Mouse (Mus musculus) embryonic facial prominence, embryonic 15.5 days (tissue): ENCODE measurements around the gene Ndufs2. TPM values are rescaled to one million over a fixed set of nuclear protein-coding genes. Genes with fewer than 3 reads are reported as not detected.

Experiments
- ATAC-seq: fragments of 200-750 bp; cut with Nextera tagmentation; 2 replicates; pipeline ENCODE4 v1.8.0; 2017; ENCODE audit warnings: low read depth, moderate TSS enrichment; ENCODE audit not compliant: insufficient number of reproducible peaks, low FRiP score, low TSS enrichment
- H3K27ac ChIP-seq: fragments of 300-500 bp; sonication (generic); replicated peaks from 2 replicates; pipeline ENCODE4 v1.5.1; 2015; ENCODE audit warnings: mild to moderate bottlenecking, inconsistent platforms
- H3K27me3 ChIP-seq: fragments of 300-500 bp; sonication (generic); 2 replicates; pipeline ENCODE4 v1.6.1; 2015; ENCODE audit warnings: inconsistent platforms
- H3K36me3 ChIP-seq: fragments of 300-500 bp; sonication (generic); 2 replicates; pipeline ENCODE4 v1.6.1; 2015; ENCODE audit warnings: mild to moderate bottlenecking, inconsistent platforms
- H3K4me1 ChIP-seq: fragments of 300-500 bp; sonication (generic); 2 replicates; pipeline ENCODE4 v1.6.1; 2015; ENCODE audit warnings: inconsistent platforms
- H3K4me2 ChIP-seq: fragments of 300-500 bp; sonication (generic); replicated peaks from 2 replicates; pipeline ENCODE4 v1.6.1; 2015; ENCODE audit warnings: mild to moderate bottlenecking, inconsistent platforms
- H3K4me3 ChIP-seq: fragments of 300-500 bp; sonication (generic); replicated peaks from 2 replicates; pipeline ENCODE4 v1.5.1; 2015; ENCODE audit warnings: mild to moderate bottlenecking, inconsistent platforms
- H3K9ac ChIP-seq: fragments of 300-500 bp; sonication (generic); 2 replicates; pipeline ENCODE4 v1.6.1; 2015; ENCODE audit warnings: inconsistent platforms
- H3K9me3 ChIP-seq: fragments of 300-500 bp; sonication (generic); replicated peaks from 2 replicates; pipeline ENCODE4 v1.6.1; 2016; ENCODE audit warnings: inconsistent platforms
- whole genome bisulfite sequencing: fragments of 180-500 bp; shearing (Covaris S2); methylation state at CpG from one replicate; pipeline ENCODE4 v1.1.7; 2015; 5-methylcytosine and 5-hydroxymethylcytosine counted together
- polyA plus RNA-seq: library from polyadenylated mRNA; unstranded; fragments of >200 nt; fragmentation: Nextera tagmentation; extraction: Ambion mirVana; gene quantifications from 2 replicates; pipeline ENCODE4 v1.2.1, GENCODE M21; 2015

Ndufs2 gene
- polyA plus RNA-seq, 1 experiment from 2014 or later: 217 TPM

DNA sequence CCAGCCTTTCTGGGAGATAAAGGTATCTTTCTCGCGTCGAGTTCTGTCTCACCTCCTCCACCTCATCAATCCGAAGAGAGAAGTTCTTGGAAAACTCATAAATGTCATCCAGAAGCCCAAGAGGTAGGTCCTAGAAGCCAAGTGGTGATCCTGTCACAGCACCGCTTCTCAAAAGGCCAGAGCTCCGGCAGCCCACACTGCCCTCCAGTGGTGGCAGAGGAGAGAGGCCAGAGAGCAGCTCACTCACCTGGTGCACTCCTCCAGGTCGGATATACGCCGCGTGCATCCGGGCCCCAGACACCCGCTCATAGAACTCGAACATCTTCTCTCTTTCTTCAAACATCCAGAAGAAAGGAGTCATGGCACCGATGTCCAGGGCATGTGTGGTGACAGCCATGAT lies 12.7 kb downstream of the Ndufs2 start:
- Histone ChIP-seq H3K27ac (no peak overlapping the region), H3K4me1 (no peaks in the 10 kb centered on the region), H3K9ac (no peak overlapping the region), H3K4me2 (no peak overlapping the region), H3K4me3 (no peak overlapping the region), H3K27me3 (no peaks in the 10 kb centered on the region), H3K36me3 (peaks cover 95% of the 10 kb centered on the region), H3K9me3 (no peaks in the 10 kb centered on the region)
- no peak for ATAC-seq
- 68% methylated on average over 14 of the region's 14 CpGs for WGBS

DNA sequence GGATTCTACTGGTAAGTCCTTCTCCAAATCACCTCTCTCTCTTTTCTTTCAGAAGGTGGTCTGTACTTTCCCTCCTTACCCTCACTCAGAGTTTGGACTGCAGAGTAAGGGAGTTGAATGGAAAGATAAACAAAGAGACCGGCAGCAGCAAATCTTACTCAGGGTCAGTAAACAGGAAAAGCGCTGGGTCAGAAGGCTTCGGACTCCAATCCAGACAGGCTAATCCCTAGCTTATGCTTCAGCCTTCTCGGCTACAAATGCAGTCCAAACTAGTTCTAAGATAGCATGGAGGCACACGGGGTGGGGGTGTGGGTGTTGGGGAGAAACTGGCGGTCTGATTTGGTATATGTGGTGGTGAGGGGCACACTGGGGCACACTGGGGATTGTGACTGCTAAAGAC lies 13.8 kb downstream of the Ndufs2 start:
- Histone ChIP-seq H3K4me1 (no peaks in the 10 kb centered on the region), H3K9ac (no peak overlapping the region), H3K4me3 (no peak overlapping the region), H3K27ac (no peak overlapping the region), H3K9me3 (no peaks in the 10 kb centered on the region), H3K4me2 (no peak overlapping the region), H3K27me3 (no peaks in the 10 kb centered on the region), H3K36me3 (peaks cover 89% of the 10 kb centered on the region)
- ATAC-seq: no peak
- WGBS: 91% methylated on average over 6 of the region's 6 CpGs

DNA sequence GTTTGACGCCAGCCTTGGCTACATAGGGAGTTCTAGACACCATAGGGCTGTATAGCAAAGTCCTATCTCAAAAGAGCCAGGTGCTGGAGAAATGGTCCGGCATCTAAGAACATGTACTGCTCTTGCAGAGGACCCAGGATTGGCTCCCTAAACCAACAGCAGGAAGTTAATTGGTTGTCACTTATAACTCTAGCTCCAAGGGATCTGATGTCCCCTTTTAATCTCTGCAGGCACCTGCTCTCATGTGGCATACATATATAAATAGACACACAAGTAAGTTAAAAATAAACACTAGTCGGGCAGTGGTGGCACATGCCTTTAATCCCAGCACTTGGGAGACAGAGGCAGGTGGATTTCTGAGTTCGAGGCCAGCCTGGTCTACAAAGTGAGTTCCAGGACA lies 15.4 kb downstream of the Ndufs2 start:
- no peak overlapping the region for H3K9ac ChIP-seq
- ATAC-seq: no peak
- no peaks in the 10 kb centered on the region for H3K9me3 ChIP-seq
- no peak overlapping the region for H3K27ac ChIP-seq
- H3K4me1 ChIP-seq: peaks cover under 1% of the 10 kb centered on the region; the same call in 1 of the 2 replicates
- 80% methylated on average over 4 of the region's 4 CpGs for WGBS
- no peak overlapping the region for H3K4me2 ChIP-seq
- peaks cover 73% of the 10 kb centered on the region for H3K36me3 ChIP-seq
- no peak overlapping the region for H3K4me3 ChIP-seq
- H3K27me3 ChIP-seq: no peaks in the 10 kb centered on the region

DNA sequence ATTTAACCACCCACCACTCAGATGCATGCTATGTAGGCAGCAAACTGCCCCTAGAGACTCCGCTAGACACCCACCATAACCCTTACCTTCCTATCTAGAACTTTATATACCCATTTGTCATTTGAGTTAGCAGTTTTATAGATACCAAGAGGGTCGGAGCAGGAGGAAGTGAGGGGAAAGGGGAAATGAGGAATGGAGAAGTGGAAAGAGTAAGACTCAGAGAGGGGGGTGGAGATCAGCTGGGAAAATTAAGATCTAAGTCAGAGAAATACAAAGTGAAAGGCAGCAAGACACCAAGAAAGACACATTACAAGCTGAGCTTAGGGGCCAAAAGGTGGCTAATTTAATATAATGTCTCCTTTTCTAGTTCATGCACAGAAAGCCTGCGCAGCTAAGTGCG lies 16.6 kb downstream of the Ndufs2 start:
- Histone ChIP-seq H3K4me2 (no peak overlapping the region), H3K4me3 (no peak overlapping the region), H3K36me3 (peaks cover 61% of the 10 kb centered on the region), H3K27ac (no peak overlapping the region), H3K9me3 (no peaks in the 10 kb centered on the region), H3K27me3 (no peaks in the 10 kb centered on the region), H3K4me1 (peaks cover 10% of the 10 kb centered on the region; the same call in 1 of the 2 replicates), H3K9ac (no peak overlapping the region)
- WGBS: 92% methylated on average over 4 of the region's 4 CpGs
- no peak for ATAC-seq

DNA sequence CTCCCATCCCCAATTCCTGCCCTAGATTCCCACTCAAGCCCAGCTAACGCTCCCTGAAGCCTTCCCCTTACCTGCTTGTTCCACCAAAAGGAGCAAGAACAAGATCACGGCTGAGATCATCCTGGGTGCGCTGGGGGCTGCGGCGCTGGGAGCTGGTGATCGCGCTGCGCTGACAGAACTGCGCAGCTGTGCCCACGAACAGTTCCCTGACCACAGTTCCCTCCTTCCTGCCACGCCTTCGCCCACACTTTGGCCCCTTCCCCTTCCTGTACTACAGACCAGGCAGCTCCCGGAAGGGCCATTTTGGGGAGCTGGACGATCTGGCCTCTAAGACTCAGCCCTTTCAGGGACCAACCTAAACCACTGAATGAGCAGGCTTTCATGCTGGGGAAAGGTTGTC lies 17.1 kb downstream of the Ndufs2 start, which contains the start of gene Fcer1g:
TSS of gene Fcer1g (minus strand) at position 240 of the 400 bp plus-strand sequence.
- Histone ChIP-seq H3K9ac (no peak within 1 kb of the TSS), H3K4me2 (no peak within 1 kb of the TSS), H3K27me3 (no peaks in the 10 kb centered on the region), H3K4me3 (no peak within 1 kb of the TSS), H3K36me3 (peaks cover 58% of the 10 kb centered on the region), H3K4me1 (peaks cover 10% of the 10 kb centered on the region; the same call in 1 of the 2 replicates), H3K9me3 (no peaks in the 10 kb centered on the region), H3K27ac (no peak within 1 kb of the TSS)
- no peak for ATAC-seq
- 88% methylated on average over 14 of the region's 14 CpGs for WGBS

DNA sequence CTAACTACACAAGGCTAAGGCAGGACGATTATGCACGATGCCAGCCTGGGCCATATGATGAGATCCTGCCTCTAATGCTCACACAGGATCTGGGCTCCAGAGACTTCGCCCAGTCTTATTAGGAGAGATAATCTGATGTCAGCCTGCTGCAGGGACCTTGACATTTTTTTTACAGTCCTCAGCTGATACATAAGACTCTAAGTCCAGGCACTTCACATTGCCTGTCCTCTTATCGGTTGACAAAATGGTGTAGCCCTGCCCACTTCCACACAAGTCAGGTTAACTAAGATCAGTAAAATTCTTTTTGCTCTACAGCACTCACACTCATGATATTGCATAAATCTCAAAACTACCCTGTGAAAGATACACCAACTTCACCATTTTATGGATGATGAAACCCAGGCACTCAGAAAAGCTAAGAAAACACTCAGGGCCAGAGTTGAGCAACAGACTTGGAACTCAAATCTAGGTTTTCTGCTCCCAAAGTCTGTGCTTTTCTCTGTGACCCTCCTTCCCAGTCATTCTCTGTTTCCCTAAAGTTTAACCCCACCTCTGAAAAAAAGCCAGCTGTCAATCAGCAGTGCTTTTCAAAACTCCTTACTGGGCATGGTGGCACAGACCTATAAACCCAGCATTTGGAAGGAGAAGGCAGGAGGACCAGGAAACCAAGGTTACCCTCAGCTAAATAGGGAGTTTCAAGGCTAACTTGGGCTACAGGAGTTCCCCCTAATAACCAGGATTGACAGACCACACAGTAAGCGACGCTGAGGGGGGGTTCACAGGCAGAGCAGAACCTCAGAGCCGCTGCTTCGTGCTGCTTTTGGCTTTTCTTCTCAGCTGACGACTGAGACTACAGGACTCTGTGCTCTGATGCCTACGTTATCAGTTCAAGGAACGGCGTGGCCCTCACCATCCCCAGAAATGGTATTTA lies 18.1 kb downstream of the Ndufs2 start:
- 80% methylated on average over 12 of the region's 12 CpGs for WGBS
- Histone ChIP-seq H3K4me2 (no peak overlapping the region), H3K27ac (no peak overlapping the region), H3K4me3 (no peak overlapping the region), H3K4me1 (peaks cover 10% of the 10 kb centered on the region; the same call in 1 of the 2 replicates), H3K27me3 (no peaks in the 10 kb centered on the region), H3K36me3 (peaks cover 47% of the 10 kb centered on the region), H3K9me3 (no peaks in the 10 kb centered on the region), H3K9ac (no peak overlapping the region)
- no peak for ATAC-seq

DNA sequence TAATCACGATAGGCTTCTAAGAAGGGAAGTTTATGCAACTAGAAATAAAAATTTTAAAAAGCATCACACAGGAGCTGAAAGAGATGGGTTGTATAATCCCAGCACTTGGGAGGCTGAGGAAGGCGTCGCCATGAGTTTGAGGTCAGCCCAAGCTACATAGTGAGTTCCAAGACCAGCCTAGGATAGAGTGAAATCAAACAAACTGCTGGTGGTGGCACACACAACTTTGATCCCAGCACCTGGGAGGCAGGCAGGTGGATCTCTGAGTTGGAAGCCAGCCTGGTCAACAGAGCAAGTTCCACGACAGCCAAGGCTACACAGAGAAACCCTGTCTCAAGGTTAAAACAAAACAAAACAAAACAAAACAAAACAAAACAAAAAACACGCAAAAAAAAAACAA lies 18.8 kb downstream of the Ndufs2 start:
- Histone ChIP-seq H3K4me1 (peaks cover 10% of the 10 kb centered on the region; the same call in 1 of the 2 replicates), H3K4me2 (no peak overlapping the region), H3K27ac (no peak overlapping the region), H3K36me3 (peaks cover 40% of the 10 kb centered on the region), H3K4me3 (no peak overlapping the region), H3K9me3 (no peaks in the 10 kb centered on the region), H3K27me3 (no peaks in the 10 kb centered on the region), H3K9ac (no peak overlapping the region)
- no peak for ATAC-seq
- 79% methylated on average over 5 of the region's 5 CpGs for WGBS

DNA sequence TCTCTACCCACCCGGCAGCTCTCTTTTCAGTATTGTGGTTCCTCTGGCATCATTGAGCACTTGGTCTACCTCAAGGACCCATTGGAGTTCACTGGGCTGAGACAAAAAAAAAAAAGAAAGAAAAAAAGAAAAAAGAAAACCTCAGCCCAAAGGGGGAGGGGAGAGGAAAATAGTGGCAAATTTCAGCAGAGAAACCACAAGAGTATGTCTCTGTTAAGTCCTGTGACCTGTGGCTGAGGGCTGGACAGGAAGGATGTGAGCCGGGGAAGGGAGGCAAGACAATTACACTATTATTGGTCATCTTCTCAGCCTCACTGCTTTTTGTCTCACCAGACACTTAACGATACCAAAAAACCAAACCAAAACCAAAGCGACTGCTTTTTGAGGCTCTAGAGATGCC lies 19.3 kb downstream of the Ndufs2 start:
- no peaks in the 10 kb centered on the region for H3K27me3 ChIP-seq
- 44% methylated on average over 4 of the region's 4 CpGs for WGBS
- peaks cover 35% of the 10 kb centered on the region for H3K36me3 ChIP-seq
- H3K4me3 ChIP-seq: no peak overlapping the region
- no peaks in the 10 kb centered on the region for H3K9me3 ChIP-seq
- ATAC-seq: no peak
- no peak overlapping the region for H3K9ac ChIP-seq
- H3K27ac ChIP-seq: no peak overlapping the region
- H3K4me2 ChIP-seq: no peak overlapping the region
- H3K4me1 ChIP-seq: peaks cover 10% of the 10 kb centered on the region; the same call in 1 of the 2 replicates

DNA sequence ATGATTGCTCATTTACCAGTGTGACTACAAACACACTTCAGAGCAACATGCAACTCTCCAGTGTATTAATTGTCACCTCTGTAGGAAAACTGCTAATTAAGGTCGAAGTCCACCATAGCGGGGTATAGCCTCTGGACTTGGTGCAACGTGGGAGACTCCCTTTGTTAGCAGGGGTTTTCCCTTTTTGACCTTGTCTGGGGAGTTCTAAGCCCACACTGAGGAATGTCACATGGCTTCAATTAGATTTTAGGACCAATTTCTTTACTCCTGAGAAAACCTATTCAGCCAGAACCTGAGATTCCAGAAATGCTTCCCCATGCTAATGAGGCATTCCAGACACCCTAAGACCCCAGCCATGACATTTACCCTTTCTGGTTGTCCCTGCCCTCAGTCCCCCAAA lies 21.0 kb downstream of the Ndufs2 start:
- WGBS: 35% methylated on average over 3 of the region's 3 CpGs

DNA sequence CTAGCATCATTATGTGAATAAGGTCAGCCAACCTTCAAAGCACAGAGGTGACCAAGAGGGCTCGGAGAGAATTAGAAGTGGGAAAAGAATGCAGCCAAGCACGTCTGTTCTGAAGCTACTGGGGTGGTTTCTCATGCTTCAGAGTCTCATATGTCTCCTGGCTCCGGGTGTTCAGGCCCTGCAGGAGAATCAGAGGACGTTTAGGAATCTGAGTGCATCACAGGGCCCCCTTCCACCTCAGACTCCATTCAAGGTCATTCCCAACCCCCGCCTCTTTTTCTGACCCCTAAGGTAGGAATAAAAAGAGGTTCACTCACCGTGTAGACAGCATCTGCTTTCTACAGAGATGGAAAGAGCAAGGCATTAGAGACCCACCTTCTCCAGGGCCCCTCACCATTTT lies 21.4 kb downstream of the Ndufs2 start:
- Histone ChIP-seq H3K4me3 (no peak overlapping the region), H3K4me1 (peaks cover 10% of the 10 kb centered on the region; the same call in 1 of the 2 replicates), H3K9ac (no peak overlapping the region), H3K36me3 (peaks cover 15% of the 10 kb centered on the region), H3K9me3 (no peaks in the 10 kb centered on the region), H3K4me2 (no peak overlapping the region), H3K27ac (no peak overlapping the region), H3K27me3 (no peaks in the 10 kb centered on the region)
- ATAC-seq: no peak
- 43% methylated on average over 6 of the region's 6 CpGs for WGBS

More for the DNA sequence above, 21.0 kb downstream of the Ndufs2 start:
- H3K36me3 ChIP-seq: peaks cover 20% of the 10 kb centered on the region
- no peak overlapping the region for H3K27ac ChIP-seq
- H3K27me3 ChIP-seq: no peaks in the 10 kb centered on the region
- H3K4me2 ChIP-seq: no peak overlapping the region
- H3K4me1 ChIP-seq: peaks cover 10% of the 10 kb centered on the region; the same call in 1 of the 2 replicates
- H3K4me3 ChIP-seq: no peak overlapping the region
- no peaks in the 10 kb centered on the region for H3K9me3 ChIP-seq
- ATAC-seq: no peak
- H3K9ac ChIP-seq: no peak overlapping the region

DNA sequence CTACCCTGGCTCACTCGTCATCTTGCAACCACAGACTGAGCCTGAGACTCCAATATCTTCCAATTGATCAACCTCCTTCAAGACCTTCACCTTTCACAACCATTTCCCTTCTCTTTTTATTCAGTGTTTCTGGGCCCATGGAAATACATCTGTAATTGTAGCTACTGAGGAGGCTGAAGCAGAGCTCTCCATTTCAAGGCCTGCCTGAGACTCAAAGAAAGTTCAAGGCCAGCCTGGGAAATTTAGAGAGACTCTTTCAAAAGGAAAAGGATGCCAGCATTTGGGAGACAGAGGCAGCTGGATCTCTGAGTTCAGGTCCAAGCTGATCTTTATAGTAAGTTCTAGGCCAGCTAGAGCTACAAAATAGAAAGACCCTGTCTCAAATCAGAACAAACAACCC lies 23.3 kb downstream of the Ndufs2 start:
- no peak overlapping the region for H3K4me2 ChIP-seq
- H3K27ac ChIP-seq: no peak overlapping the region
- H3K36me3 ChIP-seq: no peaks in the 10 kb centered on the region
- no peak overlapping the region for H3K9ac ChIP-seq
- H3K4me3 ChIP-seq: no peak overlapping the region
- no peaks in the 10 kb centered on the region for H3K27me3 ChIP-seq
- WGBS: 100% methylated on average over 1 of the region's 1 CpGs
- no peak for ATAC-seq
- peaks cover 10% of the 10 kb centered on the region; the same call in 1 of the 2 replicates for H3K4me1 ChIP-seq
- no peaks in the 10 kb centered on the region for H3K9me3 ChIP-seq
